Mouse (Mus musculus): ENCODE data around the gene Kpnb1.

The Kpnb1 gene

DNA sequence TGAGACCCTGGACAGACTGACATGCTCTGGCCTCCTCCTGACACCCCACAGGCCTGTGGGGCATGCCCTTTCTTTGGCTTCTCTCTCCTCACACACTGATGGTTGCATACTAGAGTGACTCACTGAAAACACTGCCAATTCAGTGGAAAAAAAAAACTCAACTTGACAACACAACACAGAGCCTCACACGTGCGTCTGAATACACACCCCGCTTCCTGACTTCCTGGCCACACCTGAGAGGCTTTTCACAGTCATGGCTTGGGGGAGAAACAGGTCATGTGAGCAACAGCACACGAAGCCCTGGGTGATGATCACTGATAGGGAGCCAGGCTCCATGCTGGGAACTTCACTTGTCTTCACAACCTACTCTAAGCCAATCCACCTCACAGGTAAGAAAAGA lies 46.9 kb downstream of the Kpnb1 start:
- DNase-seq: no peak

DNA sequence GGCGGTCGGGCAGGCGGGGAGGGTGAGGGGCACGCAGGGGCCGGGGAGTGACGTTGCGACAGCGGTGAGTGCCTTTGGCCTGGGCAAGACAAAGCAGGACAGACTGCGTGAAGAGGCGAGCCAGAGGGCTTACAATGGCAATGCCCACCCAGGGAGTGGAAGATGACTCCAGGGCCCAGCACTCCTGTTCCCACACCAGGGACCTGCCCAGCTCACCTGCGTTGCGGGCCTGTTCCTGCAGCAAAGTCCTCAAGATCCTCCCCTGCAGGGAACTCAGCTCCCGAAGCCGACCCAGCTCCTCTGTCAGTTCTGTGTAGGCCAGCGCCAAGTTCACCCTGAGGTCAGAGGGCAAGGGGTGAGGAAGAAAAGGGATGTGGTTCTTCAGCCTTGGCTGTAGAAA lies 48.4 kb downstream of the Kpnb1 start:
- no peak for DNase-seq

DNA sequence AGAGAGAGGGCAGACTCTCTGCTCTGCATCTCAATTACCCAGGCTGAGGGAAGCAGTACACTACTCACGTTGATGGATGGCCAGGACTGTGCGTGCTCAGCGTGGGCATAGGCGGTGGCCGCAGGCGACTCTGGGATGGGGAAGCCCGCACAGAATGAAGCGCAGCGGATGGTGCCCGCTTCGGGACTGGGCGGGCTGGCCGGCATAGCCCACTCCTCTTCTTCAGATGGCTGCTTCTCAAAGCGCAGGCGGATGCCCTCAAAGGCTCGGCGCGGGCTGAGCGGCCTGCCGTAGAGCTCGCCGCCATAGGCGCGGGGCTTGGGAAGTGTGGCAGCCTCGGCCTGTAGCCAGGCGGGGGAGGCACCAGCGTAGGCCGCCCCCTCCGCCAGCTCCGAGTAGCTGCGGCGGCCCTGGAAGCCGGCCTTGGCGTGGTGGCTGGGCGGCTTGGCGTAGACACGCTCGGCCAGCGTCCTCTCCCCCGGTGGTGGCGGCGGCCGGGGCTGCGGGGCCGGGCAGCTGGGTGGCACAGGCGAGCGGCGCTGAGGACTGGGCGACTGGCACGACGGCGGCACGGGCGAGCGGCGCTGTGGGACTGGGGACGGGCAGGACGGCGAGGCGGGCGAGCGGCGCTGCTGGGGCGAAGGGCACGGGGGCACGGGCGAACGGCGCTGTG lies 49.0 kb downstream of the Kpnb1 start:
- DNase-seq: peak; percentile 47

DNA sequence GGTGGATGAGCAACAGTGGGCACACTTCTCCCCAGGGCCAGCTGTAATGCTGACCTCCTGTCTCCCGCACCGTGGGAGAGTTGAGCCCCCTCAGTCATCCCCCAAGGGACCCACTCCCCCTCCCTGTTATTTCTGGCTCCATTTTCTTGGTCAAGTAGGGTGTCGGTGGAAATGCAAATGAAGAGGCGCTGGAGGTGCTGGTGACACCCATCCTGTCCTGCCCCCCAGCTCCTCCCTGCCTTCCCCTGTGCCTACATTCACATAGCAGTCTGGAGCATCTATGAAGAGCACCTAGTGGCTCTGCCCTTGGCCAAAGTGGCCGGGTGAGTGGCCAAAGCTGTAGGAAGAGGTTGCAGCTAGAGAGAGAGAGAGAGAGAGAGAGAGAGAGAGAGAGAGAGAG lies 54.4 kb downstream of the Kpnb1 start:
- no peak for DNase-seq

DNA sequence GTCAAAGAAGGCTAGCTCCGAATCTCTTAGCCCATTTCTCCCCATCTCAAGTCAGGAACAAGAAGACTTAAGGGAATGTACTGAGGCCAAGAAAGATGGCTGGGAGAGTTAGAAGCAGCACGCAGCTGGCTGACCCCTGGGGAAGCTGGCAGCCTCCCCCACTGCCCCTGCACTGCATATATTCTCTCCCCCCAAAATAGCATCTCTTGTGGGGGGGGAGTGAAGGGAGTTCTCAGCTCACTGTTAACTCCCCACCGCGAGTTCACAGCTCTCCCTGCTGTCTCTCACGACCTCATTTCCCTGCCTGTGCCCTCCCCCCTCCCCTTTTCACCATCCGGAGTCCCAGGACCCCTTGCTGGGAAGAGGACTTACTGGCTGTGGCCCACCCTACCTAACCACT lies 55.5 kb downstream of the Kpnb1 start:
- no peak for DNase-seq

DNA sequence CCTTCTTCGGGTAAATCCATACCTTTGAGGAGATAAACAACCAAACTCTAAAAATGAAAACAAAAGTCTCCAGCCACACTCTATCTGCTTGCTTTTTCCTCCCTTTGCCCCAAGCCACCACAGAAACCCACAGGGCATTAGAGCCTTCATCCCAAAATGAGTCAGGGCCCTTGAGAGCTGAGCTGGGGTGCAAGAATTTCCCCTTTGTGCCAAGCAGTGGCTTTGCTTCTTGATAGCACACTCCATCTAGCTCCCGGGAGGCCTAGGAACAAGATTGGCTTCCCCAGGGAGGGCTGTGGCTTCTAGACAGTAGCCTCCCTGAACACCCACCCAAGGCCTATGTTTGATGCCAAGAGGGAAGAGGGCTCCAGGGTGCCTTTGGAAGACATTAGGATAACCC lies 56.0 kb downstream of the Kpnb1 start:
- DNase-seq: no peak

DNA sequence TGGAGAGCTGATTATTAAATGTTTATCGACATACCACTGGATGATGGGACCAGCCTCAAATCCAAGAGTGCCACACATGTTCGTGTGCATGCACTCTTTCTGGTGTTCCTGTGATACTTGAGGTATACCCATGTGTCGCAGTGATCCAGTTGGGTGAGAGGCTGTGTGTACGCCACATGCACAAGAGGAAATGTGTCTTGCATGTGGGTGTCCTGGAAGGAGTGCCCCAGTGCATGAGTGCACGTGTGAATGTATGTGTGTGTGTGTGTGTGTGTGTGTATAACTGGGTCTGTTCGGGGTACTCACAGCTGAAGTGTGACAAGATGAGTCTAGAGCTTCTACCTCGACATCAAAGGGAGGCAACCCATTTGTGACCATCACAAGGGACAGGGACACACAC lies 57.4 kb downstream of the Kpnb1 start:
- DNase-seq: no peak

DNA sequence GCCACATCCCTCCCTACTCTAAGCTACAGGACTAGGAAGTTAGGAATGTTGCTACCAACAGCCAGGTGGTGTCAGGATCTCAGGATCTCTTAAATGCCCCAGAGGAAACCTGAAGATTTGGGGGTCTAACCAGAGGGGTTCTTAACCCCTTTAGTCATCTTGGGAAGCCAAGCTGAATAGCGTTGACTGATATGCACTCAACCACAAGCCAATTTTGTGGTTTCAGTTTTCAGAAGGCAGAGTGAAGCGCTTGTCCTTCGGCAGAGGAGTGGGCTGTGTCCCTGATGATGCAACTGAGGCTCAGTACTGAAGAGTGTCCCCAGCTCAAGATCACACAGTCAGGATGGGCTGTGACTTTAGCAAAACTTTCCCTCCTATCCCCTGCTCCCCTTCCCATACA lies 58.7 kb downstream of the Kpnb1 start:
- no peak for DNase-seq

DNA sequence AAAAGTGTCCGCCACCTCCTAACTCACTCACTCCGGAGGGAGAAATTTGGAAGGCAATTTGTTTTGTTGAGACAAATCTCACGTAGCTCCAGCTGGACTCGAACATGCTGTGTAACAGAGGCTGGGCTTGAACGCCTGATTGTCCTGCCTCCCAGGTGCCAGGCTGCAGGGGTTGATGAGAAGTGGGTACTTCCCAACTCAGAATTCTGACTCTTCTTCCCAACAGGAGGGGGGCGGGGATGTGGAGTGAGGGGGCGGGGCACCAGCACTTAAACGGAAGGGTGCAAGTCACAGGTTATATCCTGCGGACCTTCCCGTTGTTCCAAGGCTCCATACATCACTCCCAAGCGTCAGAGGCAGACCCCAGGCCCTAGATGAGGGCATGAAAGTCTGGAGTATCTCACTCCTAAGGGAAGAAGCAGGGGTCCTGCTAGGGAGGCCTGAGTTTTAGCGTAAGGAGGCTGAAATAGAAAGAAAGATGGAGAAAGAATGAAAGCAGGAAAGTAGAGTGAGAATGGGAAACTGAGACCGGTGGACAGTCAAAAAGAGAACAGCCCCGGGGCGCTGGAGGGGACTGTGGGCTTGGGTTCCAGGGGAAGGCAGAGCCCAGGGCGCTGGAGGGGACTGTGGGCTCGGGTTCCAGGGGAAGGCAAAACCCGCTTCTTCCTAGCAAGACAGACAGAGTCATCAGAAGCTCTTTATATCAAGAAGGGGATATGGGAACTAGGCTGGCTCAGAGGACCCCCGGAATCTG lies 60.0 kb downstream of the Kpnb1 start:
- no peak for DNase-seq

DNA sequence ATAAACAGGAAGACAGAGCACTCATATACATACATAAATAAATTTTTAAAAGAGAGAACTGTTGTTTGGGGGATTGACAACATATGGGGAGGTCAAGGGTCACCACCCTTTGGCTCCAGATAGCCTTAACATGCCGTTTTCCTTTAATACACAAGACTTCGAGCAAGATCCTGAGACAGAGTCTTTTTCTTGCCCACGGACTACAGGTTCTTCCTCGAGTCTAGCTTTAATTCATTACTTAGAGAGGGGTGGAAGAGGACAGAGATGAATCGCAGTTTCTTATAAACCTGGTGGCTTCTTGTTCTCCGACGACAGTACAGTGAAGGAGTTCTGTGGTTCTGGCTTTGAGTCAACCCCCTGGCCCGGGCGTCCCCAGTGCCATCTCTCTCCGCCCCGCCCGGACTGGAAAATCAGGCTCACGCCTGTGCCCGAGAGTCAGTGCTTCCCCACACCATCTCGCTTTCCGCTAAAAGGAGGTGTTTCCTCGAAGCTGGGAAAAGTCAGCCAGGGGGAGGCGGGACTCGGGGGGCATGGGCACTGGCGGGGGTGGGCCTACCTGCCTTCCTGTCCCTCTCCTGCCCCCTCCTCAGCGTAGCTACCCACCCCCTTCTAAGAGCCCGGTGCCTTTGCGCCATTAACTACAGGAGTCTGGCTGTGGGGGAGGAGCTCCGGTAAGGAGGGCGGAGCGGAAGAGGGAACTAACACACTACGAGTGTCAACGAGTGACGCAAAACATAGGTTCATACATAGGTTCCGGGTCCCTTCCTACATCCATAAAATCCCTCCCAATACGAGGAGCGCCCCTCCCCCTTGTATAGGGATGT lies 60.8 kb downstream of the Kpnb1 start:
- peak; percentile 13 for DNase-seq

DNA sequence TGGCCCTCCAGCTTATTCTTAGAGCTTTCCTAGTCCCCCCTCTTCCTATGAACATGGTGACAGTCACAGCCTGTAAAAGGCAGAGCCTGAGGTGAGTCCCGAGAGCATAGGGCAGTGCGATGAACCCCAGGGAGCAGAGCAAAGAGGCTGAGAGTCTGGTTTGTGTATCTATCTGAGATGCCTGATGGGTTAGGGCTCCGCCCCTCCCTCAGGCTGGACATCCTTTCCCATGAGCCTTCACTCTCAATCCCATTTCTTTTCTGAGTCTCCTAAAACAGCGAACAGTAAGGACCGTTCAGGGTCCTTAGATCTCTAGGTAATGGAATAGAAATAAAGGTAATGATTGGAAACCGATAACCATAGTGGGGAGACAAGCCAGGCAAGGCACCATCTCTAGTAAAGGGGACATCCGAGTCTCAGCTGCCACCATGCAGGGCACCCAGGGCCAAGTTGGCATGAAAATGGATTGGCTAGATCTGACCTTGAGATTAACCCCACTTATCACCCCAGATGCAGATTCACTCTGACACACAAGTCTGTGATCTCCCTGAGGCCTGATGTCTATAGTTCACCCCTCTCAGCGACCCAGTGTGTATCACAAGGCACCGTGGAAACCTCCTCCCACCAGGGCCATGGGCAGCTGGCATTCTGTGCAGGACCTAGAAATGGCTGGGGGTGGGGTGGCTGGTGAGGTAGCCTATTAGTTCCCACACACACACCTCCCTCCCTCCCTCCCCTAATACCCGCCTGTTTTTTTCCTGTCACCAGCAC lies 63.2 kb downstream of the Kpnb1 start:
- DNase-seq: no peak

DNA sequence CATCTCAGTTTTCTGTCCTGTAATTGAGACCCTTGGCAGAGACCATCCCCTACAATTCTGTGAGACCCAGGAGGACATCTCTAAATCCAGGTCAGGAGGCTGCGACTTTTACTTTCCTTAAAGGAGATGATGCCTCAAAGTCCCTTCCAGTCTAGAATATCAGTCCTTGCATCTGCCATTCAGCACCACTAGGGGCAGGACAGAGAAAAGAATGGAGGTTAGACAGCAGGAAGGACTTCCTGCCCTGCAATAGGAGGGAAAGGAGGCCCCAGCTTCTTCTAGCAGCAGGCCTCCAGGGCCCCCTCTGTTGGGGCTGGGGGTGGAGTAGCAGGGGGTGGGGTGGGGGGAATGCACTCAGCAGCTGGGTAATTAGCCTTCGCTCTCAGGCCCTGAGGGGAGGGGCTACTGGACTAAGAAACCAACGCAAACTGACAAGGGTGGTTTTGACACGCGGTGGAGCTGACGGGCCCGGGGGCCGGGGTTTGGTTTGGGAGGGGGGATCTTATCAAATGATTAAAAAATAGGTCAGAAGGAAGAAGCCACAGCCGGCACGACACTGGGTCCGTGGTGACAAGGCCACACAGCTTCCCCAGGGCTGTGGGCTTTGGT lies 64.3 kb downstream of the Kpnb1 start:
- no peak for DNase-seq

DNA sequence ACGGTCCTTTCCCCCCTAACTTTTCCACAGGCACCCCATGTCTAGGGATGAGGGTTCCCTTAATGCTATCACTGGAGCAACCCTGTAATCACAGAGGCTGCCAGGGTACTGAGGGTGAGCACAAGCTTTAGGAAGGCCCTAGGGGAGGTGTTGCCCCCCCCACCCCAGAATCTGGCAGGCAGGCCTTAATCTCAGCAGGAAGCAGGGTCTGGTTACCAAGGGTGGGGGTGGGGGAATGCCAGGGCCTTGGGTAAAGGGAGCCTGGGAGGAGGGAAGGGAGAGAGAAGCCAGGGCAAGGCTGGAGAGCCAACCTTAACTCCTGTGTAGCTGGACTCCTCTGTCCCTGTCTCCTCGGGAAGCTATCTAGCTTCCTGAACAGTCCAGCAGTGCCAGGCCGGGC lies 67.0 kb downstream of the Kpnb1 start:
- no peak for DNase-seq

DNA sequence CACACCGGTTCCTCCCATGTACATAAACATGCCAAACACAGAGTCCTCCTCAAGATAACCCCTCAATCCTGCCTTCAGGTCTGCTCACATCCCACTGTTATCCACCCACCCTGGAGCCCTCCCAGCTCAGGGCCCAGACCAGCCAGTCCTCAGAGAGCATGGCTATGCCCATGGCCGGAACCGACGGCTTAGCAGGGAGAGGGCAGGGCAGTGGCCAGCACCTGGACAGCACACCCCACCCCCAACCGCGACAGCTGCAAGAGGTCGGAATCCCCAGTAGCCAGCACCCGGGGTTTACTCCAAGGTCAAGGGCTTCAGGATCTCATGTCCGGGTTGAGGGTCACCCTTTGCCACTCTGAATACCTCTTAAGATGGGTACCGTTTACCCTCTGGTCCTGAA lies 67.5 kb downstream of the Kpnb1 start:
- DNase-seq: no peak

DNA sequence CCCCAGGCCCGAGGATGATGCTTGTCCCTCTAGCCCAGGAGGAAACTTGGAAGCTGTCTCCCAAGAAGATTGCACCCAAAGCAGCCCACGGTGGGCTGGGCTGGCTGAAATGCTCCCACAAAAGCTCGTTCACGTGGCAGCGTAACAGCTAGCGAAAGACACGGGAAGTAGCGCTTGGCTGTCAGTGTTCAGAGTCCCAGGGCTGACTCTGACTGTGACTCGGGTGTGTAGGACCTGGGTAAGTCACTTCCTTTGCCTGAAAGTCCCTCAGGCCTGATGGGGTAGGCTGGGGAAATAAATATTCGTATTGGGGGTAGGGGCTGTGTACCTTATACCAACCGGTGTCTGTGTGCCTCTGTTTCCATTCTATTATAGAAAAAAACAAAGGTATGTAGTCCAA lies 71.9 kb downstream of the Kpnb1 start:
- DNase-seq: no peak

DNA sequence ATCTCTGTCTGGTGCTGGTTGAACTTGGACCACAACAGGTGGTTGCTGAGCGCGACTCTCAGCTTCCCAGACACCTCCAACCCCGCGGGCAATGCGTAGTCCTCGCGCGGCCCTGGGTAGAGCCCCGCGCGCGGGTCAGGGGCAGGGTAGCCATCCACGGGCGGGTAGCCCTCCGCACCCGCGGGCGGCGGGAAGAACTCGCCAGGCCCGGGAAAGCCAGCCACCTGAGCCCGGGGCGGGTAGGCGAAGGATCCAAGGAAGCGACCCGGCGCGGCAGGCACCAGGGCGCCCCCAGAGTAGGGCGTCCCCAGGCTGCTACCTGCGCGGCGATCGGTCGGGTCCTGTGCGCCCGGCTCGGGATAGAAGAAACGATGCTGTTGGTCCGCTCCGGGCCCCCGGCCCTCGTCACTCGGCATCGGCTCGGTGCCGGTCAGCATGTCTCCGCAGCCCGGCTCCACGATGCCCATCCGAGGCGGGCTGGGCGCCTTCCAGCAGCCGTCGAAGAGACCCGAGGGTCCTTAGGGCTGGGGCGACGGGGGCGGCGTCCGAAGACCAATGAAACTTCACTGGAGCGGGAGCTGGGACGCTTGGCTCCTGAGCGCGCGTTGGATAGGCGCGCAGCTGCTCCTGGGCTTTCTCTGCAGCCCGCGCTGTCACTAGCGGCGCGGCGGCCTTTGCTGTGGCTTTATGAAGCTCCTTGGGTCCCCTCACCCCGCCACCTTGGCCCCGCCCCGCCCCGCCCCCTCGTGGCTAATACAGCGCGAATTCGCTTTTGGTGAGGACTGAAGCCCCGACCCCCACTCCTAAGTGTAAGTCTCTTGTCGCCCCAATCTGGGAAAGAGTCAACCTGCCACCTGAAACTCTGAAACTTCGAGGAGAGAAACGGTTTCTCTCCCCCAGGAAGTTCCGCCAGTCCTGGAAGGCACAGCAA lies 72.7 kb downstream of the Kpnb1 start, which contains the start of gene Tbx21:
Tbx21 (minus strand) TSS at position 661 of the 931 bp plus-strand sequence.
- no peak for DNase-seq

DNA sequence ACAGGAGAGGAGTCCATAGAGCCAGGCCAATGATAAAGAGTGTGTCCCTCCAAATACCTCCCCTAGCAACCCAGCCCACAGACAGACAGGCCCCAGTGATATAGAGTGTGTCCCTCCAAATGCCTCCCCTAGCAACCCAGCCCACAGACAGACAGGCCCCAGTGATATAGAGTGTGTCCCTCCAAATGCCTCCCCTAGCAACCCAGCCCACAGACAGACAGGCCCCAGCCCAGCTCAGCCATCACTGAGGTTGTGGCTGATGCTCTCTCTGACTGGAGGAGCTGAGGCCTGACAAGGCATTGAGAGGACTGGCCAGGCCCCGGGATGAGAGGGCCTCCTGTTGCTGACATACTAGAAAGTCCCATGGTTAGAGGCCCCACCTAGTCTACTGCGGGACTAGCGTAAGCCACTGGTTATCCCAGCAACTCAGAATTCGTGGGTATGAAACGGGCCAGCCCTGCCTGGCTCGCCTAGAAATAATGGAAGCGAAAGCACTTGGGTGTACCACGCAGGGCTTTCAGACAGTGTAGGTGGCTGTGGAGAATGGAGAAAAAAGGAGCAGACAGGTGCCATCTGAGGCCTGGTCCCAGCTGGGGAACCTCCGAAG lies 75.1 kb downstream of the Kpnb1 start:
- no peak for DNase-seq
